Mouse (Mus musculus): ENCODE data around the gene Brinp1. TPM values are rescaled to one million over a fixed set of nuclear protein-coding genes. Genes with fewer than 3 reads are reported as not detected.

Brinp1 gene
- 0.15 and 0.21 TPM in 2 replicates for polyA plus RNA-seq (2012; rRNA removed)

GRCm38 (mm10) chr4:68954322-68954901 lies at the start of gene Brinp1:
TSS of gene Brinp1 (minus strand) at chr4:68954397.

Measured in liver, embryonic 14 days (tissue).